Mouse (Mus musculus) kidney, embryonic 14.5 days (tissue): ENCODE data around the gene Zbtb3. TPM values are rescaled to one million over a fixed set of nuclear protein-coding genes. Genes with fewer than 3 reads are reported as not detected.

ENCODE experiments used
- ATAC-seq: fragments of 200-750 bp; cut with Nextera tagmentation; 2 replicates; pipeline ENCODE4 v1.8.0; 2017; ENCODE audit warnings: moderate number of reproducible peaks, mild to moderate bottlenecking, moderate TSS enrichment, moderate library complexity; ENCODE audit not compliant: low FRiP score, low TSS enrichment
- H3K27ac ChIP-seq: fragments of 300-500 bp; sonication (generic); 2 replicates; pipeline ENCODE4 v1.5.1; 2014; ENCODE audit warnings: low read depth, mild to moderate bottlenecking, low read length, moderate library complexity, mixed read lengths
- H3K27me3 ChIP-seq: fragments of 300-500 bp; sonication (generic); 2 replicates; pipeline ENCODE4 v1.6.1; 2014; ENCODE audit warnings: mild to moderate bottlenecking, low read length; ENCODE audit not compliant: control insufficient read depth, insufficient read depth
- H3K36me3 ChIP-seq: fragments of 300-500 bp; sonication (generic); 2 replicates; pipeline ENCODE4 v1.6.1; 2014; ENCODE audit warnings: low read length, mixed read lengths; ENCODE audit not compliant: control insufficient read depth, insufficient read depth
- H3K4me1 ChIP-seq: fragments of 300-500 bp; sonication (generic); 2 replicates; pipeline ENCODE4 v1.6.1; 2014; ENCODE audit warnings: low read length, mixed read lengths; ENCODE audit not compliant: control insufficient read depth, insufficient read depth
- H3K4me2 ChIP-seq: fragments of 300-500 bp; sonication (generic); replicated peaks from 2 replicates; pipeline ENCODE4 v1.6.1; 2014; ENCODE audit warnings: low read depth, mild to moderate bottlenecking, low read length
- H3K4me3 ChIP-seq: fragments of 300-500 bp; sonication (generic); 2 replicates; pipeline ENCODE4 v1.5.1; 2014; ENCODE audit warnings: mild to moderate bottlenecking, low read length
- H3K9ac ChIP-seq: fragments of 300-500 bp; sonication (generic); 2 replicates; pipeline ENCODE4 v1.6.1; 2014; ENCODE audit warnings: low read depth, mild to moderate bottlenecking, low read length, moderate library complexity
- H3K9me3 ChIP-seq: fragments of 300-500 bp; sonication (generic); 2 replicates; pipeline ENCODE4 v1.6.1; 2016; ENCODE audit warnings: low read length; ENCODE audit not compliant: control insufficient read depth
- WGBS: fragments of 180-500 bp; shearing (Covaris S2); extraction: QIAGEN DNeasy Blood & Tissue Kit; methylation state at CpG from one replicate; pipeline ENCODE4 v1.1.7; 2014; 5-methylcytosine and 5-hydroxymethylcytosine counted together
- polyA plus RNA-seq: library from polyadenylated mRNA; unstranded; fragments of >200 nt; fragmentation: Nextera tagmentation; extraction: Ambion mirVana; gene quantifications from 2 replicates; pipeline ENCODE4 v1.2.1, GENCODE M21; 2014

The Zbtb3 gene
- polyA plus RNA-seq, 1 experiment from 2014 or later: 5.1 TPM

DNA sequence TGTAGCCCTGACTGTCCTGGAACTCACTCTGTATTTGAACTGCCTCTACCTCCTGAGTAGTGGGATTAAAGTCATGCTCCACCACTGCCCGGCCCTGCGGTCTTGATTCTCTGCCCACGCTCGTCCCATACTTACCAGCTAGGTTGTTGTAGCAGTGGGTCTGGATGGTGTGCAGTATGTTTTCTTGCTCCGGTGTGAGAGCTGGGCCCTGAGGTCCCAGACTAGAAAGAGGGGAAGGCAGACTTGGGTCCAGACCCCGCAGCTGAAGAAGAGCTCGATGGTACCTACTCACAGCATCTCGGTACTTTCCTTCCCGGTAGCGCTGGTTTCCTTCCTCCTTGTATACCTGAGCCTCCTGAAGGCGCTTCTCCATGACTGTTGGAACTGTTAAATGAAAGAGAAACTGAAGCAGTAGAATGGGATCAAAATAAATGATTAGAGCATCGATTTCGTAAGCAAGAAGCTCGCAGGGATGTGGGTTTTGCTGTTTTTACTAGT lies 16.0 kb downstream of the Zbtb3 start:
- H3K4me1 ChIP-seq: peaks cover 32% of the 10 kb centered on the region
- H3K9ac ChIP-seq: peak overlapping the region; percentile 73
- peaks cover 42% of the 10 kb centered on the region for H3K36me3 ChIP-seq
- no peaks in the 10 kb centered on the region for H3K9me3 ChIP-seq
- 21% methylated on average over 14 of the region's 14 CpGs for WGBS
- peak overlapping the region; percentile 100 for H3K4me3 ChIP-seq
- peak overlapping the region; percentile 96 for H3K27ac ChIP-seq
- peak overlapping the region; percentile 85 for H3K4me2 ChIP-seq
- H3K27me3 ChIP-seq: no peaks in the 10 kb centered on the region
- ATAC-seq: no peak

DNA sequence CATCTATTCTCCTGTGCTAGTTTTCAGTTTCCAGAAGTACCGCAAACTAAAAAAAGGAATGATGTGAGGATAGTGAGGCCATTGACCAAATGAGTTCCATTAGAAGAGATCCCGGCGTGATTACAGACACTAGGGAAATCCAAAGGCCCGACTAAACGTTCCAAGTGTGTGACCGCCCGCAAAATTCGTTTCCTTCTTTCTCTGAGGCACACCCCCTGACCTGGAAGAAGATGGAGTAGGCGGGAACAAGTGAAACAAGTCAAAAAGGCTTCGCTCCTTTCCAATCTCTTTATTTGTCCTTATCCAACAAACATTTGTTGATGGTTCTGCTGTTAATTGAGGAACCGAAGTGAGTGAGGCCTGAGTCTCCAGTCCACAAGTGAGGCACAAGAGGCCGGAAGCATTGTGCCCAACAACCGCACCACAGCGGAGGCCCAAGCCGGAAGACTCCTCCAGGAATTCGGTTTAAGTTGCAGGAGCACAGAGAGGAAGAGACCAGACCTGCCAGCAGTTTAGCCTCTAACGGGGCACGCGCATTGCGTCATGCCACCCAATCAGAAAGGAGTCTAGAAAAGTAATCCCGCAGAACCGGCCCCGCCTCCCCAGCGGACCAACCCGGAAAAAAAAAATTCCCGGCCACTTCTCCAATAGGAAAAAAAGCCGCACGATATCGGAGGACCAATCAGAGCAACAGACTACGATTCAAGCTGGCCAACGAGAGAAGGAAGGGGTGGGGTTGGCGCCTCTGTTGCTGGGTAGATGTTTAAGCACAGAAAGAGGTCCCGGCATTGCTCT lies 16.6 kb downstream of the Zbtb3 start, which contains the start of gene Ttc9c:
Gene Ttc9c (minus strand): TSS at position 533 of the 795 bp plus-strand sequence.
- peak; percentile 94 for ATAC-seq
- Histone ChIP-seq H3K4me3 (peak within 1 kb of the TSS; percentile 100), H3K36me3 (peaks cover 43% of the 10 kb centered on the region), H3K9ac (peak within 1 kb of the TSS; percentile 99), H3K9me3 (no peaks in the 10 kb centered on the region), H3K4me1 (peaks cover 32% of the 10 kb centered on the region), H3K4me2 (peak within 1 kb of the TSS; percentile 85), H3K27me3 (no peaks in the 10 kb centered on the region), H3K27ac (peak within 1 kb of the TSS; percentile 100)
- WGBS: under 1% methylated on average over 33 of the region's 33 CpGs

DNA sequence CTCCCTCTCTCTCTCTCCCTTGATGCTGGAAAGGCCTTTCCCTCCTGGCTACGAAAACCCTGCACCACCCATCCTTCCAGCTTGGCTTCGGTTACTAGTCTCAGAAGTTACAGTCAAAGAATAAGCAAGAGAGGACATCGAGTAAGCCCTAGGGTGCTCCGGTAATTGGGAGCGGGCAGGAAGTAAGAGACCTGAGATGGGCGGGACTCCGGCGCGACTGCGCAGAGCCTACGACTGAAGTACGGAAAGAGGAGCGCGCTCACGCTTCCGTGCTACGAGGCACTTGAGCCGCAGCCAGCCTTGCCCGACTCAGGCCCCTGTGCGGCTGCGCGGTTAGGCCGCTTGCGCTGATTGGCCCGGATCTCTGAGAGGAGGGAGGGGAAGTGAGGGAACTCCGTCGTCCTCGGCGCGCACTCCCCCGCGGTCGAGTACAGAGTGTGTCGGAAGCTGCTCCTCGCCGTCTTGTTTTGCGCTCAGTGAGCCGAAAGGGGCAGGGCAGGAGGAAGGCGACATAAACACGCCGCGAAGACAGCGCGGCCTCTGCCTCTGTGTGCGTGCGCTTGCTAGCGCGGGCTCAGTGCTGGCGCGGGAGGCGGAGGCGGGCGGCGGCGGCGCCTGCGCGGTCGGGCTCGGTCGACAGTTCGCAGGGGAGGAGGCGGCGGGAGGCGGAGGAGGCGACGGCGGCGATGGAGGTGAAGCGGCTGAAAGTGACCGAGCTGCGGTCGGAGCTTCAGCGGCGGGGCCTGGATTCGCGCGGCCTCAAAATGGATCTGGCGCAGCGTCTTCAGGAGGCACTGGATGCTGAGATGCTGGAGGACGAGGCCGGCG lies 17.5 kb downstream of the Zbtb3 start, which contains the start of gene Hnrnpul2:
Gene Hnrnpul2 (plus strand): TSS at position 415 of the 828 bp plus-strand sequence.
- Histone ChIP-seq H3K9ac (peak within 1 kb of the TSS; percentile 99), H3K4me3 (peak within 1 kb of the TSS; percentile 100), H3K27me3 (no peaks in the 10 kb centered on the region), H3K4me1 (peaks cover 32% of the 10 kb centered on the region), H3K4me2 (peak within 1 kb of the TSS; percentile 85), H3K36me3 (peaks cover 44% of the 10 kb centered on the region), H3K9me3 (no peaks in the 10 kb centered on the region), H3K27ac (peak within 1 kb of the TSS; percentile 100)
- under 1% methylated on average over 82 of the region's 83 CpGs for WGBS
- peak; percentile 95 for ATAC-seq

DNA sequence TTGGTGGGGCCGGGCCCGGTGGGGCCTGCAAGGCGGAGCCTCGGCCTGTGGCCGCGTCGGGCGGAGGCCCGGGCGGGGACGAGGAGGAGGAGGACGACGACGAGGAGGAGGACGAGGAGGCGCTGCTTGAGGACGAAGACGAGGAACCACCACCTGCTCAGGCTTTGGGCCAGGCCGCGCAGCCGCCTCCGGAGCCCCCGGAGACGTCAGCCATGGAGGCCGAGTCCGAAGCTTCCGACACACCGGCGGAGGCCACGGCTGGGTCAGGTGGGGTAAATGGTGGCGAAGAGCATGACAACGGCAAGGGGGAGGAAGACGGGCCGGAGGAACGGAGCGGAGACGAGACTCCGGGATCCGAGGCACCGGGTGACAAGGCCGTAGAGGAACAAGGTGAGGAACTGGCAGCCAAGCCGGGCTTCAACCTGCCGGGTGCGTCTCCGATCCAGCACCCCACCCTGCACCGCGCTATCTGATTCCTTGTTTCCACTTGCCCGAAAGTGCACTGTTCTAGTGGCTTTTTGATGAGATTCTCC lies 18.1 kb downstream of the Zbtb3 start:
- H3K27me3 ChIP-seq: no peaks in the 10 kb centered on the region
- H3K4me1 ChIP-seq: peaks cover 32% of the 10 kb centered on the region
- peak overlapping the region; percentile 76 for H3K4me2 ChIP-seq
- no peaks in the 10 kb centered on the region for H3K9me3 ChIP-seq
- peak overlapping the region; percentile 100 for H3K27ac ChIP-seq
- ATAC-seq: peak; percentile 21
- peak overlapping the region; percentile 100 for H3K4me3 ChIP-seq
- H3K9ac ChIP-seq: peak overlapping the region; percentile 99
- under 1% methylated on average over 48 of the region's 48 CpGs for WGBS
- H3K36me3 ChIP-seq: peaks cover 44% of the 10 kb centered on the region

DNA sequence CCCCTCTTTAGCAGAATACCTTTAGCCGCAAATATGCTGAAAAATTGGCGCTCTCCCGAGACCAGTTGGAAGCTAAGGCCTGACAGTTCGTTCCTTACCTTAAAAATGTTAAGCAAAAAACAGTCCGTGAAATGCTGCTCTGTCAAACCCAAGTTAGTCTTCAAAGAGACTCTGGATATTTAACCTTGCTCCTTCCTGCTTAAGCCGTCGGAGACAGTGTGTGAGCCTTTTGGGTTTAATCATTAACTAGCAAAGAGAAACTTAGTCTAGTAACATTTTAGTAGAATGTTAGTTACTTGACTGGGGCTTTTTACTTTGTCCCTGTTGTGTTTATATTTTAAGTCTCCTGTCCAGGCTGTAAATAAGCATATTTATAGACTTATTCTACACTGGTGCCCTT lies 18.8 kb downstream of the Zbtb3 start:
- WGBS: 0% methylated on average over 7 of the region's 7 CpGs
- no peak for ATAC-seq
- peak overlapping the region; percentile 76 for H3K4me2 ChIP-seq
- peaks cover 32% of the 10 kb centered on the region for H3K4me1 ChIP-seq
- H3K9ac ChIP-seq: peak overlapping the region; percentile 99
- peaks cover 45% of the 10 kb centered on the region for H3K36me3 ChIP-seq
- peak overlapping the region; percentile 100 for H3K4me3 ChIP-seq
- H3K27ac ChIP-seq: peak overlapping the region; percentile 100; the same call in 1 of the 2 replicates
- no peaks in the 10 kb centered on the region for H3K27me3 ChIP-seq
- no peaks in the 10 kb centered on the region for H3K9me3 ChIP-seq

DNA sequence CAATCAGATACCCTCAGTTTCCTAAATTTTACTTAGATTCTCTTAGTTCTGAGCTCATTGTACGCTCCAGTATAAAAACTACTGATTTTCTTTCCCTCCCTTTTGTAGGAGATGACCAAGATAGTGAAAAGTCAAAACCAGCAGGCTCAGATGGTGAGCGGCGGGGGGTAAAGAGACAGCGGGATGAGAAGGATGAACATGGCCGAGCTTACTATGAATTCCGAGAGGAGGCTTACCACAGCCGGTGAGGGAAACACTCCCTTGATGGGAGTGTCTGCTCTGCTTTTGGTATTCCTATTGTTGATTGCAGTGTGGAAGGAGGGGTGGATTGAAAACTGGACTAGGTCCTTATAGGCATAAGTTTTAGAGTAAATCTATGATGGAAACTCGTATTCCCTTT lies 20.3 kb downstream of the Zbtb3 start:
- Histone ChIP-seq H3K9me3 (no peaks in the 10 kb centered on the region), H3K27ac (no peak overlapping the region), H3K4me2 (peak overlapping the region; percentile 76), H3K4me3 (peak overlapping the region; percentile 100), H3K36me3 (peaks cover 51% of the 10 kb centered on the region), H3K27me3 (no peaks in the 10 kb centered on the region), H3K9ac (peak overlapping the region; percentile 19; the same call in 1 of the 2 replicates), H3K4me1 (peaks cover 19% of the 10 kb centered on the region)
- 78% methylated on average over 8 of the region's 8 CpGs for WGBS
- ATAC-seq: no peak

DNA sequence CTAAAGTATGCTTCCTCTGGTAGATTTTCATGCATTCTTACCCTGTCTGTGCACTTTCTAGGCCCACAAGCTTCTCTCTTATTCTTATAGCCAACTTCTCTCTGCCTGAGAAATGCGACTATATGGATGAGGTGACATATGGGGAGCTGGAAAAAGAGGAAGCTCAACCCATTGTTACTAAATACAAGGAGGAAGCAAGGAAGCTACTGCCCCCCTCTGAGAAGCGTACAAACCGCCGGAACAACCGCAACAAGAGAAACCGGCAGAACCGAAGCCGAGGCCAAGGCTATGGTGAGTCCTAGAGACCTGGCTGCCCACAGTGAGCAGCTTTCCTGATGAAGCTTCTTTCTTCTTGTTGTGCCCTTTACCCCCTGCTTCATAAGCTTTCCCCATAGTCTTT lies 27.3 kb downstream of the Zbtb3 start, which contains the start of gene AC129217.1:
Gene AC129217.1 (plus strand): TSS at position 114 of the 400 bp plus-strand sequence.
- H3K27me3 ChIP-seq: no peaks in the 10 kb centered on the region
- 92% methylated on average over 8 of the region's 8 CpGs for WGBS
- no peak within 1 kb of the TSS for H3K4me3 ChIP-seq
- H3K9me3 ChIP-seq: no peaks in the 10 kb centered on the region
- no peak within 1 kb of the TSS for H3K27ac ChIP-seq
- H3K4me1 ChIP-seq: no peaks in the 10 kb centered on the region
- peaks cover 99% of the 10 kb centered on the region for H3K36me3 ChIP-seq
- no peak within 1 kb of the TSS for H3K9ac ChIP-seq
- ATAC-seq: no peak
- no peak within 1 kb of the TSS for H3K4me2 ChIP-seq

DNA sequence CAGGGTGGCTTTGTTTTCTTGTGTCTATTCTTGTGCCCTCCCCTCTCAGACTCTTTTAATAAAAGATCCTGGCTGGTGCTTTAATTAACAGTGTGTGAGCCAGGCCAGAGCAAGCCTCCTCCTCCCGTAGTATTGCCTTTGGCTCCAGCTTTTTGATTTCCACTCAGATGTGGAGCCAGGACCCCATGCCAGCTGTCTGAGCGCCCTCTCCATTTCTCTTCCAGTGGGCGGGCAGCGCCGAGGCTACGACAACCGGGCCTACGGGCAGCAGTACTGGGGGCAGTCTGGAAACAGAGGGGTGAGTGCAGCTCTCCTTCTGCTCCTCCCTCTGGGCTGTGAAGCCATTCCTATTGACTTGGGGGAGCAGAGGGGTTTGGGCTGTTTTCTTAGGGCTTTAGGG lies 28.3 kb downstream of the Zbtb3 start:
- Histone ChIP-seq H3K4me1 (no peaks in the 10 kb centered on the region), H3K36me3 (peaks cover 100% of the 10 kb centered on the region), H3K4me2 (no peak overlapping the region), H3K27me3 (no peaks in the 10 kb centered on the region), H3K9me3 (no peaks in the 10 kb centered on the region), H3K4me3 (no peak overlapping the region), H3K27ac (no peak overlapping the region), H3K9ac (no peak overlapping the region)
- WGBS: 92% methylated on average over 8 of the region's 8 CpGs
- no peak for ATAC-seq
